Mouse (Mus musculus) cerebellum, adult 2 months (tissue): Measurements from ENCODE around the gene Serpinb7.

Experiments used
- CTCF ChIP-seq: fragments of 200-500 bp; IDR thresholded peaks from 2 replicates; pipeline ENCODE4 v1.5.1; 2011; ENCODE audit warnings: low read depth, mild to moderate bottlenecking, control low read depth, low read length, moderate library complexity, borderline replicate concordance; ENCODE audit not compliant: insufficient read depth
- POLR2A ChIP-seq: fragments of 200-500 bp; IDR thresholded peaks from 2 replicates; pipeline ENCODE4 v1.6.1; 2011; ENCODE audit warnings: low read length, control low read depth, borderline replicate concordance; ENCODE audit not compliant: insufficient read depth

GRCm38 (mm10) chr1:107422487-107422886 lies 23.0 kb downstream of the Serpinb7 start:
- TF ChIP-seq CTCF (no peak), POLR2A (no peak)
